Mouse (Mus musculus) limb, embryonic 14.5 days (tissue): ENCODE measurements around the gene Mettl11b. TPM values are rescaled to one million over a fixed set of nuclear protein-coding genes. Genes with fewer than 3 reads are reported as not detected.

Experiments used
- ATAC-seq: fragments of 200-750 bp; cut with Nextera tagmentation; 2 replicates; pipeline ENCODE4 v1.8.0; 2017; ENCODE audit warnings: low read depth, moderate number of reproducible peaks, moderate TSS enrichment; ENCODE audit not compliant: low FRiP score
- DNase-seq: peaks from one replicate; pipeline ENCODE4 v3.0.0-alpha.2; 2015; ENCODE audit warnings: low spot score
- H3K27ac ChIP-seq: fragments of 300-500 bp; sonication (generic); replicated peaks from 2 replicates; pipeline ENCODE4 v1.5.1; 2014; ENCODE audit warnings: low read depth, mild to moderate bottlenecking, low read length, moderate library complexity, mixed read lengths
- H3K27me3 ChIP-seq: fragments of 300-500 bp; sonication (generic); 2 replicates; pipeline ENCODE4 v1.6.1; 2014; ENCODE audit warnings: low read length, mixed read lengths; ENCODE audit not compliant: control insufficient read depth, insufficient read depth
- H3K36me3 ChIP-seq: fragments of 300-500 bp; sonication (generic); 2 replicates; pipeline ENCODE4 v1.6.1; 2014; ENCODE audit warnings: mild to moderate bottlenecking, low read length, moderate library complexity, mixed read lengths; ENCODE audit not compliant: control insufficient read depth, insufficient read depth
- H3K4me1 ChIP-seq: fragments of 300-500 bp; sonication (generic); 2 replicates; pipeline ENCODE4 v1.6.1; 2014; ENCODE audit warnings: antibody characterized with exemption, low read length, mixed read lengths; ENCODE audit not compliant: control insufficient read depth, insufficient read depth
- H3K4me2 ChIP-seq: fragments of 300-500 bp; sonication (generic); replicated peaks from 2 replicates; pipeline ENCODE4 v1.6.1; 2014; ENCODE audit warnings: low read depth, mild to moderate bottlenecking, low read length, moderate library complexity; ENCODE audit not compliant: severe bottlenecking
- H3K4me3 ChIP-seq: fragments of 300-500 bp; sonication (generic); replicated peaks from 2 replicates; pipeline ENCODE4 v1.5.1; 2014; ENCODE audit warnings: low read length
- H3K9ac ChIP-seq: fragments of 300-500 bp; sonication (generic); 2 replicates; pipeline ENCODE4 v1.6.1; 2014; ENCODE audit warnings: mild to moderate bottlenecking, low read depth, low read length, moderate library complexity; ENCODE audit not compliant: severe bottlenecking
- H3K9me3 ChIP-seq: fragments of 300-500 bp; sonication (generic); 2 replicates; pipeline ENCODE4 v1.6.1; 2016; ENCODE audit warnings: low read length; ENCODE audit not compliant: control insufficient read depth
- POLR2A ChIP-seq: fragments of 200-500 bp; IDR thresholded peaks from 2 replicates; pipeline ENCODE4 v1.8.0; 2012; ENCODE audit warnings: inconsistent platforms, mild to moderate bottlenecking, moderate library complexity, borderline replicate concordance; ENCODE audit not compliant: insufficient read depth, insufficient read length; ENCODE audit errors: extremely low read depth
- WGBS: fragments of 180-500 bp; shearing (Covaris S2); extraction: QIAGEN DNeasy Blood & Tissue Kit; methylation state at CpG from one replicate; pipeline ENCODE4 v1.1.7; 2014; 5-methylcytosine and 5-hydroxymethylcytosine counted together
- polyA plus RNA-seq, 2 experiments: library from polyadenylated mRNA; depleted of rRNA in 1 of 2; stranded (reverse) in 1 of 2; unstranded in 1 of 2; fragments of >200 nt; fragmentation: Nextera tagmentation in 1 of 2; extraction: Ambion mirVana in 1 of 2; gene quantifications; 2 replicates each; pipeline versions ENCODE4 v1.2.1 to v1.2.3; 2012 to 2014

Mettl11b gene
- polyA plus RNA-seq, 2 experiments, result 0.17 to 0.23 TPM

DNA sequence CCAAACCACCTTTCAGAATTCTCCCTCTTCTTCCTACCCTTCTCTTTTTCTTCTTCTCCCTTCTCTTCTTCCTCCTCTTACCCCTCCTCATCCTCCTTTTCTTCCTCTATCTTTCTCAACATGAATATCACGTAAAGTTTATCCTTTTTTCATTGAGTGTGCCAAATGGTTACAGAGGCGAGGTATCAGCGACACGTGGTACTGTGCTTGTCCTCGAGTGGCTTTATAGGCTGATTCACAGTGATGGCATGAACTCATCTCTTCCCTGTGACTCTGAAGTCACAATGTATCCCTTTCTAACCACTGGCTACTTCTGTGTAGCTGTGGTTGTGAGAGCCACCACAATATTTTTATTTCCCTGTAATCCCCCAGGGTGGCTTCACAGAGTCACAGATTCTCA is 68.6 kb downstream of the Mettl11b start:
- WGBS, result 94% methylated on average over 5 of the region's 5 CpGs
- Histone ChIP-seq H3K4me1 (peaks cover 17% of the 10 kb centered on the region; the same call in 1 of the 2 replicates), H3K9me3 (no peaks in the 10 kb centered on the region), H3K4me3 (no peak overlapping the region), H3K27ac (no peak overlapping the region), H3K9ac (no peak overlapping the region), H3K36me3 (no peaks in the 10 kb centered on the region), H3K4me2 (no peak overlapping the region), H3K27me3 (no peaks in the 10 kb centered on the region)
- DNase-seq, result no peak
- TF ChIP-seq POLR2A, result no peak
- no peak for ATAC-seq

Other genes with a start within 250 kb of the Mettl11b start
- 24.9 and 28.2 TPM in 2 replicates for gene Kifap3, start 54.4 kb upstream of the Mettl11b start, polyA plus RNA-seq (2012; rRNA removed)
- gene Kifap3, start 54.4 kb upstream of the Mettl11b start, polyA plus RNA-seq (2014; fragmentation: Nextera tagmentation; extraction: Ambion mirVana), result 46.3 and 54.1 TPM in 2 replicates
- gene Scyl3, start 203.9 kb upstream of the Mettl11b start, polyA plus RNA-seq (2012; rRNA removed), result 15.3 and 16.6 TPM in 2 replicates
- gene Scyl3, start 203.9 kb upstream of the Mettl11b start, polyA plus RNA-seq (2014; fragmentation: Nextera tagmentation; extraction: Ambion mirVana), result 20.8 and 22.5 TPM in 2 replicates